Mouse (Mus musculus): ENCODE results near the gene Nme8. TPM values are rescaled to one million over a fixed set of nuclear protein-coding genes. Genes with fewer than 3 reads are reported as not detected.

Gene Nme8
- polyA plus RNA-seq (2016; fragmentation: Nextera tagmentation; extraction: Ambion mirVana), result not detected in 2 replicates

DNA sequence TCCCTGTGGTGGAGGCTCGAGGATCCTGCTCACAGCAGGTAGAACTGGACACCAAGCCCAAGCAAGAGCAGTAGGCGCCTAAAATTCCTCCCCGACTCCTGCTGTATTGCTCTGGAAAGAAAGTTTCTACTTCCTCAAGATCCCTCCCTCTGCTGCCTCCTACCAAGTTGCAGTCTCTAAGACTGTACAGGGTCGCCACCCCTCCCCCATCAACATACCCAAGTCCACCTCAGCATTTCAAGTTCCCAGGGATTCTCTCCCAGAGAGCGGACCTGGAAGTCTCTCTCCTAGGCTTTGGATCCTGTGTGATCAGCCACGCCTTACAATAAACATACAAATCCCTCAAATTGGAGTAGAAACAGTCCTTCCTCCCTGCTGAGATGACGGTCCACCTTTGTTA is at the start of gene Nme8:
TSS of gene Nme8 (minus strand) at position 5 of the 400 bp plus-strand sequence.
- 16% methylated on average over 7 of the region's 7 CpGs for WGBS
- Histone ChIP-seq H3K36me3 (no peaks in the 10 kb centered on the region), H3K27me3 (ENCODE audit: low read depth, poor library complexity, severe bottlenecking) (peaks cover 4% of the 10 kb centered on the region; the same call in 1 of the 2 replicates), H3K9me3 (replicated peaks) (no peaks in the 10 kb centered on the region), H3K4me3 (no peak within 1 kb of the TSS), H3K27ac (replicated peaks) (no peak within 1 kb of the TSS), H3K4me1 (peaks cover 6% of the 10 kb centered on the region; the same call in 1 of the 2 replicates)
- no peak for DNase-seq (ENCODE audit: low spot score)

GRCm38 (mm10) chr13:19745741-19746140 is 48.1 kb upstream of the Nme8 start:
- no peak for DNase-seq (ENCODE audit: low spot score)
- Histone ChIP-seq H3K4me3 (no peak overlapping the region), H3K4me1 (peaks cover 3% of the 10 kb centered on the region; the same call in 1 of the 2 replicates), H3K27ac (replicated peaks) (no peak overlapping the region), H3K9me3 (replicated peaks) (no peaks in the 10 kb centered on the region), H3K36me3 (no peaks in the 10 kb centered on the region), H3K27me3 (ENCODE audit: low read depth, poor library complexity, severe bottlenecking) (no peaks in the 10 kb centered on the region)
- WGBS, result 72% methylated on average over 2 of the region's 2 CpGs

DNA sequence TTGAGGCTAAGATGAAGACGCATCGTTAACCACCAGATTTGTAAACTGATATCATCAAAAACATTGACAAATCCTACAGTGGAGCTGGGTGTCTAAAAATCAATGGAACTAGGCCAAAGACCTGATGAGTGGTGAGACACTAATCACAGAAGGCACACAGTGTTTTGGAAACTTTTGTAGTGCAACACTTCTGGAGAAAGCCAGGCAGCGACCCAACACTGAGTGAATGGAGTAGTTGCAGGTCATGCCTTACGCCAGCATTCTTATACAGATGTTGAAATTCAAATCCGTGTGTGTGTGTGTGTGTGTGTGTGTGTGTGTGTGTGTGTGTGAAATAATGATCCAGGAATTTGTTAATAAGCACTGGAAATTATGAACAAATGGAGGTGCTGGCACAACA is 46.9 kb upstream of the Nme8 start:
- H3K27ac ChIP-seq (replicated peaks), result no peak overlapping the region
- H3K4me1 ChIP-seq, result peaks cover 3% of the 10 kb centered on the region; the same call in 1 of the 2 replicates
- no peaks in the 10 kb centered on the region for H3K36me3 ChIP-seq
- H3K9me3 ChIP-seq (replicated peaks), result no peaks in the 10 kb centered on the region
- no peak overlapping the region for H3K4me3 ChIP-seq
- 89% methylated on average over 5 of the region's 5 CpGs for WGBS
- DNase-seq (ENCODE audit: low spot score), result no peak
- no peaks in the 10 kb centered on the region for H3K27me3 ChIP-seq (ENCODE audit: low read depth, poor library complexity, severe bottlenecking)

DNA sequence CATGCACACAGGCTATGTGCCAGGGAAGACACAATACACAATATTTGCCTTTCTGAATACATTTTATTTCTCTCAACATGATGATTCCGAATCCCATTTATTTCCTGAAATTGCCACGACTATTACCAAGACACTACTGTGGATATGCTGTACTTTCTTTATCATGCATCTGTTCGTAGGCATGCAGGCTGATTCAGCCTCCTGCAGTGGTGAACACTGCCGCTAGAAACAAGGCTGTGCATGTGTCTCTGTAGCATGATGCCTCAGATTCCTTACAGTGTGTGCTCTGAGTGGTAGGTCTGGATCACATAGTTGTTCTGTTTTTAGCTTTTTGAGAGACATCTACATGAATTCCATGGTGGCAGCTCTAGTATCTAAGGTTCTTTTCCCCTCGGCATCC is 37.0 kb upstream of the Nme8 start:
- Histone ChIP-seq H3K4me3 (no peak overlapping the region), H3K4me1 (no peaks in the 10 kb centered on the region), H3K27me3 (ENCODE audit: low read depth, poor library complexity, severe bottlenecking) (no peaks in the 10 kb centered on the region), H3K9me3 (replicated peaks) (no peaks in the 10 kb centered on the region), H3K36me3 (no peaks in the 10 kb centered on the region), H3K27ac (replicated peaks) (no peak overlapping the region)
- DNase-seq (ENCODE audit: low spot score), result no peak
- WGBS, result 87% methylated on average over 5 of the region's 5 CpGs

- WGBS, result 92% methylated on average over 2 of the region's 2 CpGs
- H3K36me3 ChIP-seq, result no peaks in the 10 kb centered on the region
- no peaks in the 10 kb centered on the region for H3K27me3 ChIP-seq (ENCODE audit: low read depth, poor library complexity, severe bottlenecking)
- no peak for DNase-seq (ENCODE audit: low spot score)
- no peaks in the 10 kb centered on the region for H3K4me1 ChIP-seq
- H3K4me3 ChIP-seq, result no peak overlapping the region
- H3K9me3 ChIP-seq (replicated peaks), result no peaks in the 10 kb centered on the region
- no peak overlapping the region for H3K27ac ChIP-seq (replicated peaks)
Measured at GRCm38 (mm10) chr13:19730826-19731225, 33.2 kb upstream of the Nme8 start.

DNA sequence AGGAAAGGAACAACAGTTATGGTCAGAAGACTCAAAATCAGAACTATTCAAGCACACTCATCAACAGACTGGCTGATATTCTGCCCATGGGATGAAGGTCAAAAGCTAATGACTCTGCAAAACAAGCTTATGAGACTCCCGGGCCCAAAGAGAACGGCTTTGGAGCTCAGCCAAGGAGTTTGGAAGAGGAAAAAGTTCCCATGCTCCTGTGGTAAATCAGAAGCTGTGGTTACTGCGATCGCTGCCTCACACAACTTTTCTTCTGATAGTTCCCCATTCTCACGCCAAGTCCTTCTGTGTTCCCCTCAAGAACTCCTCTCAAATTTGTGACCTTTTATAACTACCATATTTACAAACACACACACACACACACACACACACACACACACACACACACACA is 21.4 kb upstream of the Nme8 start:
- 87% methylated on average over 5 of the region's 5 CpGs for WGBS
- Histone ChIP-seq H3K27me3 (ENCODE audit: low read depth, poor library complexity, severe bottlenecking) (no peaks in the 10 kb centered on the region), H3K9me3 (replicated peaks) (no peaks in the 10 kb centered on the region), H3K36me3 (no peaks in the 10 kb centered on the region), H3K4me1 (no peaks in the 10 kb centered on the region), H3K4me3 (no peak overlapping the region), H3K27ac (replicated peaks) (no peak overlapping the region)
- no peak for DNase-seq (ENCODE audit: low spot score)

GRCm38 (mm10) chr13:19717201-19717600 is 19.6 kb upstream of the Nme8 start:
- Histone ChIP-seq H3K4me1 (no peaks in the 10 kb centered on the region), H3K27me3 (ENCODE audit: low read depth, poor library complexity, severe bottlenecking) (no peaks in the 10 kb centered on the region), H3K9me3 (replicated peaks) (no peaks in the 10 kb centered on the region), H3K36me3 (no peaks in the 10 kb centered on the region), H3K27ac (replicated peaks) (no peak overlapping the region), H3K4me3 (no peak overlapping the region)
- DNase-seq (ENCODE audit: low spot score), result no peak
- 90% methylated on average over 2 of the region's 2 CpGs for WGBS

- H3K27ac ChIP-seq (replicated peaks), result no peak overlapping the region
- WGBS, result 52% methylated on average over 4 of the region's 4 CpGs
- DNase-seq (ENCODE audit: low spot score), result no peak
Measured at GRCm38 (mm10) chr13:19703806-19704205, 6.2 kb upstream of the Nme8 start.

DNA sequence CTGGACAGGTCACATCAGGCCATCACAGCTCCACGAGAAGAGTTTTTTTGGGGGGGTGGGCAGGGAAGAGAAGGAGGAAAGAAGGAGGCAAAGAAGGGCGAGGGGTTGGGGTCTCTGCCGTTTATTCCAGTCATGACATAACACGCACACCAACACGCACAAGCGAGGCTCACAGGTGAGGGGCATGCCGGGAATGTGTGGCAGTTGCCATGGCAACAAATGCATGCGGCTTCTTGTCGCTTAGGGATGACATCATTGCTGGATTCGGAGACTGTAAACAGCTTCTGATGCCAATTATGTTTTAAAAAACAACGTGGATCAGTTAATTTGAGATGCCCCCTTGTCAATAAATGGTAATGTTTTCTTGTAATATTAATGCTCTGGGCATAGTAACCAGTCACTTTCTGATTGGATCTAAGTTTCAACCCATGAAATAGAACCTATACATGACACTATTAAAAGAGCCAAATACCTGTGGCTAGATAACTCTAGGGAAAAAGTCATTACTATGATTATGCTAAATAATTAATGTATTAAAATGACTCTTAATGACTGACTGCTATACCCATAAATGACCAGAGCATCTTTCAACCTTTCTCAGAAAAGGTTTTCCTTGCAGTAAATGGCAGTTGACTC is 4.0 kb upstream of the Nme8 start:
- Histone ChIP-seq H3K4me3 (no peak overlapping the region), H3K4me1 (peaks cover 6% of the 10 kb centered on the region; the same call in 1 of the 2 replicates), H3K9me3 (replicated peaks) (no peaks in the 10 kb centered on the region), H3K36me3 (no peaks in the 10 kb centered on the region), H3K27ac (replicated peaks) (no peak overlapping the region), H3K27me3 (ENCODE audit: low read depth, poor library complexity, severe bottlenecking) (peaks cover 4% of the 10 kb centered on the region; the same call in 1 of the 2 replicates)
- WGBS, result 84% methylated on average over 11 of the region's 11 CpGs
- no peak for DNase-seq (ENCODE audit: low spot score)

More at GRCm38 (mm10) chr13:19703806-19704205, 6.2 kb upstream of the Nme8 start:
- Histone ChIP-seq H3K4me3 (no peak overlapping the region), H3K4me1 (no peaks in the 10 kb centered on the region), H3K9me3 (replicated peaks) (no peaks in the 10 kb centered on the region), H3K36me3 (no peaks in the 10 kb centered on the region), H3K27me3 (ENCODE audit: low read depth, poor library complexity, severe bottlenecking) (no peaks in the 10 kb centered on the region)

DNA sequence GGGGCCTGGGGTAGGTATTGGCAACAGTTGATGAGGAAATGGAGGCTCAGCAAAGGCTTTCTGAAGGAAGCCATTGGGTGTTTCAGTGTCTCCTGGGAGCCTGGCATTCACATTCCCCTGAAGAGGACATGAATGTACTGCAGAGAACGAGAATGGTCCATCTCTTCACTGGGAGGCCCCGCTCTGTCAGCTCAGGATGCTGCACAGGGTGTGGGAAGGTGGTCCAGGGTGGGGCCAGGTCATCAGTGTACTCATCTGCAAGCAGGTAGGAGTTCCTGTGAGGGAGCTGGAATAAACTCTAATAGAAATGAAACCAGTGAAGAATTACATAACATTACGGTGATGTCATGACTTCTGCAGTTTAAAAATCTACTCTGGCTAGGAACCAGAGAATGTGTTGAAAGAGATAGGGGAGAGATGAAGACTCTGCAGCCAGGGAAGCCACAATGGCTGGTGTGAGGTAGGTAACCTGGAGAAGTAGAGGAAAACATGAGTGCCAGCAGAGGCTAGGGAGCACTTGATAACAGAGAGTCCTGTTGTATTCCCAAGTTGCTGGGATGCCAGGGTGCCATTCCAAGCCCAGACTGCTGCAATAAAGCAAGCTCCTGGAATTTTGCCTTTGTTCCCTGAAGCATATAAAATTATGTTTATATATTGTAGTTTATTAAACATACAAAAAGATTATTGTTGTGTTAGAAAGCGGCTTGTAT is 3.3 kb upstream of the Nme8 start:
- Histone ChIP-seq H3K9me3 (replicated peaks) (no peaks in the 10 kb centered on the region), H3K27ac (replicated peaks) (no peak overlapping the region), H3K4me3 (no peak overlapping the region), H3K27me3 (ENCODE audit: low read depth, poor library complexity, severe bottlenecking) (peaks cover 4% of the 10 kb centered on the region; the same call in 1 of the 2 replicates), H3K4me1 (peaks cover 6% of the 10 kb centered on the region; the same call in 1 of the 2 replicates), H3K36me3 (no peaks in the 10 kb centered on the region)
- 86% methylated on average over 4 of the region's 4 CpGs for WGBS
- DNase-seq (ENCODE audit: low spot score), result no peak

GRCm38 (mm10) chr13:19698524-19699173 is 1.1 kb upstream of the Nme8 start:
- H3K36me3 ChIP-seq, result no peaks in the 10 kb centered on the region
- 29% methylated on average over 12 of the region's 12 CpGs for WGBS
- peak; percentile 21 for DNase-seq (ENCODE audit: low spot score)

GRCm38 (mm10) chr13:19690417-19690816 is 7.2 kb downstream of the Nme8 start:
- Histone ChIP-seq H3K27me3 (ENCODE audit: low read depth, poor library complexity, severe bottlenecking) (no peaks in the 10 kb centered on the region), H3K36me3 (no peaks in the 10 kb centered on the region), H3K27ac (replicated peaks) (no peak overlapping the region), H3K4me3 (no peak overlapping the region), H3K9me3 (replicated peaks) (no peaks in the 10 kb centered on the region), H3K4me1 (no peaks in the 10 kb centered on the region)
- WGBS, result 93% methylated on average over 6 of the region's 6 CpGs
- DNase-seq (ENCODE audit: low spot score), result no peak

More at GRCm38 (mm10) chr13:19698524-19699173, 1.1 kb upstream of the Nme8 start:
- Histone ChIP-seq H3K4me3 (no peak overlapping the region), H3K9me3 (replicated peaks) (no peaks in the 10 kb centered on the region), H3K4me1 (peaks cover 6% of the 10 kb centered on the region; the same call in 1 of the 2 replicates), H3K27ac (replicated peaks) (no peak overlapping the region), H3K27me3 (ENCODE audit: low read depth, poor library complexity, severe bottlenecking) (peaks cover 4% of the 10 kb centered on the region; the same call in 1 of the 2 replicates)

GRCm38 (mm10) chr13:19689971-19690370 is 7.6 kb downstream of the Nme8 start:
- Histone ChIP-seq H3K4me3 (no peak overlapping the region), H3K4me1 (no peaks in the 10 kb centered on the region), H3K36me3 (no peaks in the 10 kb centered on the region), H3K27ac (replicated peaks) (no peak overlapping the region), H3K27me3 (ENCODE audit: low read depth, poor library complexity, severe bottlenecking) (no peaks in the 10 kb centered on the region), H3K9me3 (replicated peaks) (no peaks in the 10 kb centered on the region)
- DNase-seq (ENCODE audit: low spot score), result no peak
- 71% methylated on average over 3 of the region's 3 CpGs for WGBS
